Mouse (Mus musculus): ENCODE data around the gene Qsox1. TPM values are rescaled to one million over a fixed set of nuclear protein-coding genes. Genes with fewer than 3 reads are reported as not detected.

Gene Qsox1
- polyA plus RNA-seq, 1 experiment from 2014 or later = 12.2 TPM

DNA sequence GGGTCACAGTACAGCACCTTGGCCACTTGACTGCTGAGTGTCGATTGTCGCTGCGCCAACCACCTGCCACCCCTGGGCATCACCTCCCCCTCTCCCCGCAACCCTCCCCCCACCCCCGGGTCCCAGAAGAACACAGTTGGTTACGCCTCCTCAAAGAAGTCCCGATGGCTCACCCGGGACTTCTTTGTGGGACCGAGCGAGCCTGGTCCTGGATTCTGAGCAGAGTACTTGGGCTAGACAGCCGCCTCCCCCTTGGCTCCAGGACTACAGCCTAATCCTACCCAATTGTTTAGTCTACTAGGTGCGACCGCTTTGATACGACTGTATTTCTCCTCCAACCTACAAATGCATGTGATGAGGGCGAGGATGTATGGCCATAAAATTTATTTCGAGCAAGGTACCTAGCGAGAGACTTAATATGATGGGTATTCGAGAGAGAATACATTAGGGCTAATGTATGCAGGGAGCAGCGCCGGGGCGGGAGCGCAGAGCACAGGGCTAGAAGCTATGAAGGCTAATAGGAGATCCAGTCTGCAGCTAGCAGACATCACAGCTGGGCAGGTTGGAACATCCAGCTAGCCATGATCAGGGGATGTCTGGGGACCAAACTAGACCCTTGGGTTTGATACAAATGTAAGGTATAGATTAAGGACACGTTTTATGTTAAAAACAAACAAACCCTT lies 83.4 kb downstream of the Qsox1 start:
- ATAC-seq (ENCODE audit: insufficient number of reproducible peaks, insufficient read depth, low FRiP score, low read depth) = no peak
- no peak overlapping the region for H3K27ac ChIP-seq (replicated peaks in 1 of 2; ENCODE audit: control insufficient read depth in 1 of 2, insufficient read depth in 1 of 2, low read depth in 2 of 2, low read length in 2 of 2)
- WGBS = 2% methylated on average over 23 of the region's 23 CpGs

DNA sequence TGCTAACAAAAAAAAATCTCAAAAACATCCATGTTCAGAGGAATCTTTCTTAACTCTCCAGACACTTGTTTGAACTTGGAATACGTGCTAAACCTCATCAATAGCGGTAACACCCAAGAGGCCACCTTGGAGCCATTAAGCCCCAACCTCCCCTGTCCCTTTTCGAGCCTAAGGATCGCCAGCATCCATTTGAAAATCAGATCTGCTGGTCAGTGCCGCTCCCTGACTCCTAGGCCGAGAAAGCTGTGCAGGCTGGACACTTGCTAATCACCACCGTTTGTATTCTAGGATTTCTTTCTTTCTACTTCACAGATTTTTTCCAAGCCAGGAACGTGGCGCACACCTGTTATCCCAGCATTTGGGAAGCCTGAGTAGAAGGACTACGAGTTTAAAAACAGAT lies 84.9 kb downstream of the Qsox1 start:
- 31% methylated on average over 10 of the region's 10 CpGs for WGBS
- no peaks in the 10 kb centered on the region for H3K36me3 ChIP-seq (ENCODE audit: control insufficient read depth, insufficient read depth, low read length)
- ATAC-seq (ENCODE audit: insufficient number of reproducible peaks, insufficient read depth, low FRiP score, low read depth) = no peak

More for the DNA sequence above, 83.4 kb downstream of the Qsox1 start:
- peaks cover 83% of the 10 kb centered on the region for H3K27me3 ChIP-seq (ENCODE audit: control insufficient read depth, insufficient read depth, low read length)
- H3K9me3 ChIP-seq (ENCODE audit: control insufficient read depth, low read length) = no peaks in the 10 kb centered on the region
- H3K4me2 ChIP-seq (ENCODE audit: low read length) = no peak overlapping the region
- H3K36me3 ChIP-seq (ENCODE audit: control insufficient read depth, insufficient read depth, low read length) = no peaks in the 10 kb centered on the region
- H3K4me1 ChIP-seq (ENCODE audit: control insufficient read depth in 2 of 2, insufficient read depth in 2 of 2, low read length in 2 of 2) = no peaks in the 10 kb centered on the region
- no peak overlapping the region for H3K9ac ChIP-seq (ENCODE audit: low read length)
- no peak overlapping the region for H3K4me3 ChIP-seq (ENCODE audit: control insufficient read depth in 1 of 2, insufficient read depth in 1 of 2, low read depth in 1 of 2, low read length in 2 of 2)

More for the DNA sequence above, 84.9 kb downstream of the Qsox1 start:
- H3K4me2 ChIP-seq (ENCODE audit: low read length) = no peak overlapping the region
- no peaks in the 10 kb centered on the region; a peak in 1 of 4 replicates for H3K4me1 ChIP-seq (ENCODE audit: control insufficient read depth in 2 of 2, insufficient read depth in 2 of 2, low read length in 2 of 2)
- H3K9ac ChIP-seq (ENCODE audit: low read length) = no peak overlapping the region
- H3K9me3 ChIP-seq (ENCODE audit: control insufficient read depth, low read length) = no peaks in the 10 kb centered on the region
- peaks cover 81% of the 10 kb centered on the region for H3K27me3 ChIP-seq (ENCODE audit: control insufficient read depth, insufficient read depth, low read length)
- no peak overlapping the region for H3K27ac ChIP-seq (replicated peaks in 1 of 2; ENCODE audit: control insufficient read depth in 1 of 2, insufficient read depth in 1 of 2, low read depth in 2 of 2, low read length in 2 of 2)
- H3K4me3 ChIP-seq (ENCODE audit: control insufficient read depth in 1 of 2, insufficient read depth in 1 of 2, low read depth in 1 of 2, low read length in 2 of 2) = no peak overlapping the region

Other genes starting within 250 kb of the Qsox1 start
- 0.04 TPM in 1 of 2 replicates, not detected in the other for gene Lhx4, start 61.2 kb downstream of the Qsox1 start, polyA plus RNA-seq (2014; fragmentation: Nextera tagmentation; extraction: Ambion mirVana)
- 7.6 and 11.3 TPM in 2 replicates for gene Cep350, start 160.4 kb upstream of the Qsox1 start, polyA plus RNA-seq (2014; fragmentation: Nextera tagmentation; extraction: Ambion mirVana)
- 89.8 and 91.3 TPM in 2 replicates for gene Tor1aip2, start 222.5 kb upstream of the Qsox1 start, polyA plus RNA-seq (2014; fragmentation: Nextera tagmentation; extraction: Ambion mirVana)
- 34.5 and 38.8 TPM in 2 replicates for gene Tor1aip1, start 223.6 kb upstream of the Qsox1 start, polyA plus RNA-seq (2014; fragmentation: Nextera tagmentation; extraction: Ambion mirVana)

Measured in heart, embryonic 14.5 days (tissue).